Mouse (Mus musculus) myocyte (in vitro differentiated cells): ENCODE data around the gene Txlna.

Source experiments
- CEBPB ChIP-seq: IDR thresholded peaks from 2 replicates; pipeline ENCODE4 v1.6.1; 2011; ENCODE audit warnings: mild to moderate bottlenecking, moderate library complexity; ENCODE audit not compliant: poor library complexity, insufficient read depth, severe bottlenecking
- E2F4 ChIP-seq: IDR thresholded peaks from one replicate; pipeline ENCODE4 v1.6.1; 2011; ENCODE audit warnings: mild to moderate bottlenecking, control low read depth, moderate library complexity; ENCODE audit not compliant: insufficient read depth
- MAX ChIP-seq: IDR thresholded peaks from one replicate; pipeline ENCODE4 v1.6.1; 2011; ENCODE audit warnings: low read depth, mild to moderate bottlenecking, control low read depth
- MYOD1 ChIP-seq, 3 experiments: IDR thresholded peaks; one replicate each; pipeline ENCODE4 v1.6.1; 2011; ENCODE audit warnings: control low read depth in 2 of 3, low read depth in 2 of 3, mild to moderate bottlenecking in 2 of 3, moderate library complexity in 1 of 3; ENCODE audit not compliant: insufficient read length in 2 of 3, control insufficient read depth in 1 of 3
- POLR2A ChIP-seq: IDR thresholded peaks from one replicate; pipeline ENCODE4 v1.6.1; 2011; ENCODE audit warnings: low read depth, mild to moderate bottlenecking, control low read depth, moderate library complexity; ENCODE audit not compliant: insufficient read length
- POLR2AphosphoS2 ChIP-seq: IDR thresholded peaks from one replicate; pipeline ENCODE4 v1.6.1; 2011; ENCODE audit warnings: low read depth, control low read depth; ENCODE audit not compliant: insufficient read length
- REST ChIP-seq: IDR thresholded peaks from one replicate; pipeline ENCODE4 v1.6.1; 2011; ENCODE audit warnings: mild to moderate bottlenecking, control low read depth, moderate library complexity; ENCODE audit not compliant: insufficient read depth, insufficient read length
- TCF12 ChIP-seq: IDR thresholded peaks from one replicate; pipeline ENCODE4 v1.6.1; 2011; ENCODE audit warnings: mild to moderate bottlenecking, control low read depth; ENCODE audit not compliant: poor library complexity, insufficient read depth, severe bottlenecking
- USF1 ChIP-seq: IDR thresholded peaks from one replicate; pipeline ENCODE4 v1.6.1; 2011; ENCODE audit warnings: low read depth, mild to moderate bottlenecking, control low read depth, moderate library complexity

GRCm38 (mm10) chr4:129640638-129641467, at the start of gene Txlna:
- no peak for TF ChIP-seq MAX
- peak; percentile 71 for TF ChIP-seq POLR2A
- peak; percentile 78 for TF ChIP-seq POLR2AphosphoS2
- peak; percentile 37 for TF ChIP-seq USF1
- TF ChIP-seq REST = no peak
- TF ChIP-seq CEBPB = no peak
- TF ChIP-seq TCF12 = no peak
- peak in 1 of 3 experiments; percentile 19 for TF ChIP-seq MYOD1 (IDR thresholded peaks at IDR 0.05; ENCODE audit: control insufficient read depth in 1 of 3, insufficient read length in 2 of 3, low read depth in 2 of 3)
- peak; percentile 68 for TF ChIP-seq E2F4
